Mouse (Mus musculus): Measurements from ENCODE around the gene Calcr. TPM values are rescaled to one million over a fixed set of nuclear protein-coding genes. Genes with fewer than 3 reads are reported as not detected.
"Not testable (repeated sequence)": the region's sequence is repeated elsewhere in the genome, so short reads cannot be mapped to it uniquely, and the experiment has no call there.

The Calcr gene
- polyA plus RNA-seq, 1 experiment from 2014 or later, result 0.24 TPM

DNA sequence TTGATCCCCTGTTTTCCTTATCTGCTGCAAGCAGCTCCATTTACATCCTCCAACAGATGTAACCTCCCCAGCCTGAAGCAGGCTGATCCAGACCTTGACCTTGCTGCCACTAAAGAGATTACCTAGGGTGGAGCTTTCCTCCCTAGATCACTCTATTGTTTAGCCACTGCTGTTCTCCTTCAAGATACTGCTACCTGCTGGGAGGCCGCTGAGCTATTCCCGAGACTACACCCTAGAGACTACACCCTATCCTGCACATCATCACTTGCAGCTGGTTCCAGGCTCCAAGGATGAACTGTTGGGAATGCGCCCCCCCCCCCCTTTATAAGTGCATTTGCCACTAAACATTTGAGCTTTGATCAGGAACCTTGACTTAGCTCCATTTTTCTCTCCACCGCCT is 92.6 kb downstream of the Calcr start:
- not testable (repeated sequence) for H3K27me3 ChIP-seq (replicated peaks); H3K27ac ChIP-seq; H3K9ac ChIP-seq; H3K4me1 ChIP-seq (replicated peaks); H3K9me3 ChIP-seq; H3K4me3 ChIP-seq (replicated peaks); ATAC-seq; H3K4me2 ChIP-seq (replicated peaks); H3K36me3 ChIP-seq
- whole genome bisulfite sequencing, result 84% methylated on average over 4 of the region's 4 CpGs

DNA sequence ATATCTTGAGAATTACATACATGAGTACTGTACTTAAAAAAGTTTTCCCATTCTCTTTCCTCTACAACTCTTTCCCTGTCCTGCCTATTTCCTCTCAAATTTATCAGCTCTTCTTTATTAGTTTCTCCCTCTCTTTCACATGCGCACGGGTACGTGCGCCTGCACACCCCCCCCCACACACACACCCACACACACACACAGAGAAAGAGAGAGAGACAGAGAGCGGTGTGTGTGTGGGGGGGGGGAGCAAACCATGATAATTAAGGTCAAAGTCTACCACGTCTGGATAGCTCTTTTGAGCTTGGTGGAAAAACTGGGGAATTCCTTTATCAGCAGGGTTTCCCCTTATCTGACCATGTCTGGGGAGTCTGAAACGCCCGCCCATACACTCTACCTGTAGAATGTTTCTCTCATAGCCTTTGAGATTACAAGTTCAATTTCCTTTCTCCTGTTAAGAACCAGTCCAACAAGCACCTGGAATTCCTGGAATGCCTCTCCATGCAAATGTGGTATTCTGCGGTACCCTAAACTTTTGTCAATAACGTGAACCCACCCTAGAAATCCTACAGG is 100.3 kb downstream of the Calcr start:
- Histone ChIP-seq H3K27me3 (replicated peaks) (no peaks in the 10 kb centered on the region), H3K27ac (no peak overlapping the region), H3K4me2 (replicated peaks) (no peak overlapping the region), H3K4me3 (replicated peaks) (no peak overlapping the region), H3K4me1 (replicated peaks) (no peaks in the 10 kb centered on the region), H3K9me3 (no peaks in the 10 kb centered on the region), H3K36me3 (no peaks in the 10 kb centered on the region), H3K9ac (no peak overlapping the region)
- WGBS, result 60% methylated on average over 10 of the region's 10 CpGs
- peak; percentile 99 for ATAC-seq

DNA sequence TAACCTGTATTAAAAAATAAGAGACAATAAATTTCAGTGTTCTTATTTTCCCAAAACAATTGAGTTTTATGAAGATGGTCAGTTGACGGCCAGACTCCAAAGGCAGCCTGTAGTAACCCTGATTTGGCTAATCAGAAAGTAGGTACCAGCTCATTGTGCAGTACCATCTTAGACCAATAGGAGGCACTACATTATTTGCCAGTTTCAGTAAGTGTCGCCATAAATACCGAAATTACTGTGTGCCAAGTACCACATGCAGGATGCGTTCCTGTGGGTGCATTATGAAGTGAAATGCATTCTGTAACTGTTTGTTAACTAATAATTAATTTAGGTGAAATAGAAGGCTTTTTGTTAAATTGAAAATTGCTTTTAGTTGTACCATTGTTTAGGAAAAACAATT is 106.1 kb downstream of the Calcr start:
- Histone ChIP-seq H3K27me3 (replicated peaks) (no peaks in the 10 kb centered on the region), H3K9me3 (no peaks in the 10 kb centered on the region), H3K9ac (no peak overlapping the region), H3K4me3 (replicated peaks) (no peak overlapping the region), H3K4me1 (replicated peaks) (no peaks in the 10 kb centered on the region), H3K27ac (no peak overlapping the region), H3K36me3 (no peaks in the 10 kb centered on the region), H3K4me2 (replicated peaks) (no peak overlapping the region)
- 92% methylated on average over 4 of the region's 4 CpGs for WGBS
- no peak for ATAC-seq

MicroRNAs encoded within 50 kb of the gene (microRNA counts, 519-probe panel; counts per million panel counts)
- 97.1 counts per million, percentile 29 among the panel's probes with 10 or more counts for microRNA mmu-miR-489
- 97.1 counts per million, percentile 29 among the panel's probes with 10 or more counts for microRNA mmu-miR-653

Other genes with a start within 250 kb of the Calcr start
- gene Tfpi2, start 224.2 kb upstream of the Calcr start, polyA plus RNA-seq (2015; fragmentation: Nextera tagmentation; extraction: Ambion mirVana), result 11.2 and 12.0 TPM in 2 replicates
- not detected in 2 replicates for gene Gngt1, start 229.1 kb upstream of the Calcr start, polyA plus RNA-seq (2015; fragmentation: Nextera tagmentation; extraction: Ambion mirVana)
- 76.9 and 86.9 TPM in 2 replicates for gene Gng11, start 239.2 kb upstream of the Calcr start, polyA plus RNA-seq (2015; fragmentation: Nextera tagmentation; extraction: Ambion mirVana)

Measured in intestine, embryonic 15.5 days (tissue).